Mouse (Mus musculus): ENCODE data around the gene Slamf7. TPM values are rescaled to one million over a fixed set of nuclear protein-coding genes. Genes with fewer than 3 reads are reported as not detected.

Slamf7 gene
- not detected in 2 replicates for polyA plus RNA-seq (2014; fragmentation: Nextera tagmentation; extraction: Ambion mirVana)

GRCm38 (mm10) chr1:171652734-171653133 lies at the start of gene Slamf7:
Slamf7 (minus strand) TSS chr1:171653035.
- Histone ChIP-seq H3K4me2 (no peak within 1 kb of the TSS), H3K4me1 (ENCODE audit: control insufficient read depth, insufficient read depth, low read length) (no peaks in the 10 kb centered on the region), H3K27me3 (ENCODE audit: control insufficient read depth, insufficient read depth, low read length) (no peaks in the 10 kb centered on the region), H3K9me3 (replicated peaks; ENCODE audit: control insufficient read depth, low read length) (no peaks in the 10 kb centered on the region), H3K27ac (ENCODE audit: low read depth, low read length) (no peak within 1 kb of the TSS), H3K36me3 (ENCODE audit: control insufficient read depth, insufficient read depth, low read length) (no peaks in the 10 kb centered on the region), H3K9ac (ENCODE audit: low read depth, low read length) (no peak within 1 kb of the TSS), H3K4me3 (ENCODE audit: low read depth, low read length) (no peak within 1 kb of the TSS)
- 80% methylated on average over 5 of the region's 5 CpGs for WGBS (ENCODE audit: insufficient replicate concordance)
- no peak for ATAC-seq (replicated peaks; ENCODE audit: insufficient number of reproducible peaks, low FRiP score, low TSS enrichment)

DNA sequence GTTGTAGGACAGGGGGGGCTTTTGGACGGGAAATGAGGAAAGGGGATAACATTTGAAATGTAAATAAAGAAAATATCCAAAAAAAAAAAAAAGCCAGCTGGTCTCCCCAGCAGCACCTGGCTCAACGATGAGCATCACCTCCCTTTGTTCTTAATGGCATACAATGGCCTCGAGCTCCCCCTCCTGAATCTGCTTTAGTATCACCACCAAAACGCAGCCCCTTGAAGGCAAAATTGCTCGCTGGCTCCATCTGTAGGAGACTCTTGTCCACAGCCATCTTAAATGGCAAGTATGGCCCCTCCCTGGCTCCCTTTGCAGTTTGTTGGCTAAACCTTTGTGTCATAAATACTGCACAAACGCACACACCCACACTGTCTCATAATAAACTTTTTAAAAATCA lies 46.1 kb upstream of the Slamf7 start:
- Histone ChIP-seq H3K4me1 (ENCODE audit: control insufficient read depth, insufficient read depth, low read length) (no peaks in the 10 kb centered on the region), H3K4me2 (no peak overlapping the region), H3K36me3 (ENCODE audit: control insufficient read depth, insufficient read depth, low read length) (no peaks in the 10 kb centered on the region), H3K27me3 (ENCODE audit: control insufficient read depth, insufficient read depth, low read length) (no peaks in the 10 kb centered on the region), H3K9ac (ENCODE audit: low read depth, low read length) (no peak overlapping the region), H3K27ac (ENCODE audit: low read depth, low read length) (no peak overlapping the region), H3K4me3 (ENCODE audit: low read depth, low read length) (no peak overlapping the region), H3K9me3 (replicated peaks; ENCODE audit: control insufficient read depth, low read length) (no peaks in the 10 kb centered on the region)
- no peak for ATAC-seq (replicated peaks; ENCODE audit: insufficient number of reproducible peaks, low FRiP score, low TSS enrichment)
- 10% methylated on average over 6 of the region's 6 CpGs for WGBS (ENCODE audit: insufficient replicate concordance)

GRCm38 (mm10) chr1:171693918-171694317 lies 41.1 kb upstream of the Slamf7 start:
- ATAC-seq (replicated peaks; ENCODE audit: insufficient number of reproducible peaks, low FRiP score, low TSS enrichment): no peak
- Histone ChIP-seq H3K27me3 (ENCODE audit: control insufficient read depth, insufficient read depth, low read length) (no peaks in the 10 kb centered on the region), H3K4me2 (no peak overlapping the region), H3K9ac (ENCODE audit: low read depth, low read length) (no peak overlapping the region), H3K9me3 (replicated peaks; ENCODE audit: control insufficient read depth, low read length) (no peaks in the 10 kb centered on the region), H3K4me3 (ENCODE audit: low read depth, low read length) (no peak overlapping the region), H3K4me1 (ENCODE audit: control insufficient read depth, insufficient read depth, low read length) (no peaks in the 10 kb centered on the region), H3K27ac (ENCODE audit: low read depth, low read length) (no peak overlapping the region), H3K36me3 (ENCODE audit: control insufficient read depth, insufficient read depth, low read length) (no peaks in the 10 kb centered on the region)
- WGBS (ENCODE audit: insufficient replicate concordance): 65% methylated on average over 1 of the region's 1 CpGs

- Histone ChIP-seq H3K27me3 (ENCODE audit: control insufficient read depth, insufficient read depth, low read length) (no peaks in the 10 kb centered on the region), H3K36me3 (ENCODE audit: control insufficient read depth, insufficient read depth, low read length) (no peaks in the 10 kb centered on the region), H3K9ac (ENCODE audit: low read depth, low read length) (no peak overlapping the region), H3K4me3 (ENCODE audit: low read depth, low read length) (no peak overlapping the region), H3K4me1 (ENCODE audit: control insufficient read depth, insufficient read depth, low read length) (no peaks in the 10 kb centered on the region), H3K27ac (ENCODE audit: low read depth, low read length) (no peak overlapping the region), H3K9me3 (replicated peaks; ENCODE audit: control insufficient read depth, low read length) (no peaks in the 10 kb centered on the region), H3K4me2 (no peak overlapping the region)
- 82% methylated on average over 4 of the region's 4 CpGs for WGBS (ENCODE audit: insufficient replicate concordance)
- no peak for ATAC-seq (replicated peaks; ENCODE audit: insufficient number of reproducible peaks, low FRiP score, low TSS enrichment)
These were observed 34.5 kb upstream of the Slamf7 start for GRCm38 (mm10) chr1:171687320-171687719.

- no peaks in the 10 kb centered on the region for H3K4me1 ChIP-seq (ENCODE audit: control insufficient read depth, insufficient read depth, low read length)
- H3K4me2 ChIP-seq: no peak overlapping the region
- no peak overlapping the region for H3K9ac ChIP-seq (ENCODE audit: low read depth, low read length)
- H3K27me3 ChIP-seq (ENCODE audit: control insufficient read depth, insufficient read depth, low read length): no peaks in the 10 kb centered on the region
- H3K4me3 ChIP-seq (ENCODE audit: low read depth, low read length): no peak overlapping the region
- ATAC-seq (replicated peaks; ENCODE audit: insufficient number of reproducible peaks, low FRiP score, low TSS enrichment): no peak
- no peaks in the 10 kb centered on the region for H3K9me3 ChIP-seq (replicated peaks; ENCODE audit: control insufficient read depth, low read length)
- no peaks in the 10 kb centered on the region for H3K36me3 ChIP-seq (ENCODE audit: control insufficient read depth, insufficient read depth, low read length)
- H3K27ac ChIP-seq (ENCODE audit: low read depth, low read length): no peak overlapping the region
- 91% methylated on average over 9 of the region's 9 CpGs for WGBS (ENCODE audit: insufficient replicate concordance)
These were observed 32.1 kb upstream of the Slamf7 start for GRCm38 (mm10) chr1:171684923-171685322.

GRCm38 (mm10) chr1:171681531-171682299 lies 28.9 kb upstream of the Slamf7 start, which contains the start of gene Cd48:
Cd48 (plus strand) TSS chr1:171682009.
- ATAC-seq (replicated peaks; ENCODE audit: insufficient number of reproducible peaks, low FRiP score, low TSS enrichment): no peak
- no peak within 1 kb of the TSS for H3K9ac ChIP-seq (ENCODE audit: low read depth, low read length)
- H3K27ac ChIP-seq (ENCODE audit: low read depth, low read length): no peak within 1 kb of the TSS
- no peaks in the 10 kb centered on the region for H3K9me3 ChIP-seq (replicated peaks; ENCODE audit: control insufficient read depth, low read length)
- 79% methylated on average over 14 of the region's 14 CpGs for WGBS (ENCODE audit: insufficient replicate concordance)
- H3K4me1 ChIP-seq (ENCODE audit: control insufficient read depth, insufficient read depth, low read length): no peaks in the 10 kb centered on the region
- no peak within 1 kb of the TSS for H3K4me2 ChIP-seq
- H3K27me3 ChIP-seq (ENCODE audit: control insufficient read depth, insufficient read depth, low read length): no peaks in the 10 kb centered on the region
- H3K36me3 ChIP-seq (ENCODE audit: control insufficient read depth, insufficient read depth, low read length): no peaks in the 10 kb centered on the region
- no peak within 1 kb of the TSS for H3K4me3 ChIP-seq (ENCODE audit: low read depth, low read length)

GRCm38 (mm10) chr1:171681009-171681408 lies 28.2 kb upstream of the Slamf7 start:
- no peak overlapping the region for H3K4me2 ChIP-seq
- H3K9ac ChIP-seq (ENCODE audit: low read depth, low read length): no peak overlapping the region
- H3K36me3 ChIP-seq (ENCODE audit: control insufficient read depth, insufficient read depth, low read length): no peaks in the 10 kb centered on the region
- H3K4me3 ChIP-seq (ENCODE audit: low read depth, low read length): no peak overlapping the region
- no peaks in the 10 kb centered on the region for H3K27me3 ChIP-seq (ENCODE audit: control insufficient read depth, insufficient read depth, low read length)
- H3K27ac ChIP-seq (ENCODE audit: low read depth, low read length): no peak overlapping the region
- no peak for ATAC-seq (replicated peaks; ENCODE audit: insufficient number of reproducible peaks, low FRiP score, low TSS enrichment)
- H3K4me1 ChIP-seq (ENCODE audit: control insufficient read depth, insufficient read depth, low read length): no peaks in the 10 kb centered on the region
- 83% methylated on average over 7 of the region's 7 CpGs for WGBS (ENCODE audit: insufficient replicate concordance)
- H3K9me3 ChIP-seq (replicated peaks; ENCODE audit: control insufficient read depth, low read length): no peaks in the 10 kb centered on the region

GRCm38 (mm10) chr1:171677721-171678120 lies 24.9 kb upstream of the Slamf7 start:
- Histone ChIP-seq H3K27ac (ENCODE audit: low read depth, low read length) (no peak overlapping the region), H3K9me3 (replicated peaks; ENCODE audit: control insufficient read depth, low read length) (no peaks in the 10 kb centered on the region), H3K4me2 (no peak overlapping the region), H3K4me1 (ENCODE audit: control insufficient read depth, insufficient read depth, low read length) (no peaks in the 10 kb centered on the region), H3K9ac (ENCODE audit: low read depth, low read length) (no peak overlapping the region), H3K4me3 (ENCODE audit: low read depth, low read length) (no peak overlapping the region), H3K27me3 (ENCODE audit: control insufficient read depth, insufficient read depth, low read length) (no peaks in the 10 kb centered on the region), H3K36me3 (ENCODE audit: control insufficient read depth, insufficient read depth, low read length) (no peaks in the 10 kb centered on the region)
- no peak for ATAC-seq (replicated peaks; ENCODE audit: insufficient number of reproducible peaks, low FRiP score, low TSS enrichment)
- WGBS (ENCODE audit: insufficient replicate concordance): 68% methylated on average over 1 of the region's 1 CpGs

DNA sequence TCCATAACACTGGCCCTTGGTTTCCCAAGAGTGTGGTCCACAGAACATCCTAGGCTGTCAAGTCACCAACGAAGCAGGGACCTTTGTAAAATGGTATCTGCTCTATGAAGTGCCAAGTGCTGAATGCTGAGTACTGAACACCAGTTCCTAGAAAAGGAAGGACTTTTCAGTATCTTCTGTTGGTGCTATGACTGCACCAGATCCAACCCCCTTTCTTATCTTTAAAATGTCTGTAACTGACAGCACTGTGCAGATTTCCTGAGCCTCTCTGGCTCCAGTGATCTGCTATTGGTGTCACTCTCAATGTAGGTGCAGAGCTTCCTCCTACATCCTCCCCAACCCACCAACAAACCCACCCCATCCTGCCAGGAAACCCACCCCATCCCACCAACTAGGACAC lies 21.6 kb upstream of the Slamf7 start:
- Histone ChIP-seq H3K36me3 (ENCODE audit: control insufficient read depth, insufficient read depth, low read length) (no peaks in the 10 kb centered on the region), H3K9ac (ENCODE audit: low read depth, low read length) (no peak overlapping the region), H3K27me3 (ENCODE audit: control insufficient read depth, insufficient read depth, low read length) (no peaks in the 10 kb centered on the region), H3K9me3 (replicated peaks; ENCODE audit: control insufficient read depth, low read length) (no peaks in the 10 kb centered on the region), H3K4me2 (no peak overlapping the region), H3K4me3 (ENCODE audit: low read depth, low read length) (no peak overlapping the region), H3K27ac (ENCODE audit: low read depth, low read length) (no peak overlapping the region), H3K4me1 (ENCODE audit: control insufficient read depth, insufficient read depth, low read length) (no peaks in the 10 kb centered on the region)
- ATAC-seq (replicated peaks; ENCODE audit: insufficient number of reproducible peaks, low FRiP score, low TSS enrichment): no peak
- 74% methylated on average over 1 of the region's 1 CpGs for WGBS (ENCODE audit: insufficient replicate concordance)
